ENCODE assay signal across 19 mouse cellular contexts in the genomic region with DNA sequence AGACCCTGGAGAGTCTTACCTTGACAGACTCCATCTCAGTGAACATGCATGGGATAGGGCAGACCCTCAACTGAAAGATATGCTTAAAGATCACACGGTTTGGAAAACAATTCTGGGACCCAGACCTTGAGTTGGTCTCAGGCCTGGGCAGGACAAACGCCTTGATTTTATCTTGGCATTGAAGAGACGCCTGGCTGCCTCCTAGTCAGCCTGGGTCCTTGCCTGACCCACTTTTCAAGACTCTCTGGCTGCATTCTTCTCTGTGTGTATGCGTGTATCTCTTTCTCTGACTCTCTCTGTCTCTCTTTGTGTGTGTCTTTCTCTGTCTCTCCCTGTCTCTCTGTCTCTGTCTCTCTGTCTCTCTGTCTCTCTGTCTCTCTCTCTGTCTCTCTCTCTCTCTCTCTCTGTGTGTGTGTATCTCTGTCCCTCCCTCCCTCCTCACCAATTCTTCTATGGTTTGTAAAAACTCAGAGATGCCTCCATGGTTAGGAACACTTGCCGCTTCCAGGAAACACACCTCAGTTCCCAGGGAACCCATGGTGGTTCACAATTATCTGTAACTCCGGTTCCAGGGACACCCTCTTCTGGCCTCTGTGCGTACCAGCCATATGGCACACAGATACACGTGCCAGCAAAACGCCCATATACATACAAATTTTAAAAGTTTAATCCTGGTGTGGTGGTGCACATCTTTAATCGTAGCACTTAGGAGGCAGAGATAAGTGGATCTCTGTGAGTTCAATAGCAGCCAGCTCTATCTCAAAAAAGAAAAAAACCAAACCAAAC.
A peak's percentile ranks its signal among the peaks of the same experiment; 100 is the strongest.
DNase-seq lines count a peak whose midpoint lies in the region; TF ChIP-seq lines count a peak whose summit lies in the region.
"Had no signal": no experiment of that assay in that cellular context is flagged by ENCODE, and none has a peak within 500 bp of the region (broad histone marks: within the 10 kb centered on the region; RNA-seq: fewer than 3 reads in every experiment).

No protein-coding gene starts in this region.

- H3K4me3 ChIP-seq in lung, adult 2 months (replicated peaks; ENCODE audit: extremely low read depth, low read depth, low read length) = no peak overlapping the region
- H3K4me3 ChIP-seq: embryonic facial prominence, embryonic 15.5 days; erythroblast, embryonic 14.5 days; forebrain, embryonic 10.5 days; forebrain, embryonic 15.5 days; heart, embryonic 10.5 days; hindbrain, embryonic 12.5 days had no signal

- peak; percentile 8 for DNase-seq in Muller cell, postnatal 12 days (ENCODE audit: inconsistent ontology term)
- peak; percentile 68 for DNase-seq in cerebellum, adult 11-12 months
- DNase-seq in cerebellum, adult 9-10 months = peak; percentile 80
- peak; percentile 72 to 73 for DNase-seq in cerebellum, postnatal 25 days
- no peak for DNase-seq in thymus, postnatal 36 days
- DNase-seq in lung, adult 2 months = no peak
- DNase-seq in layer of hippocampus, adult 18-20 months (ENCODE audit: low spot score in 2 of 2) = no peak
- DNase-seq: adrenal gland, postnatal 14 days; embryo, embryonic 11 days; gastrocnemius, postnatal 10 days; heart, adult 18-20 months; heart, postnatal 10 days; heart, postnatal 4 days had no signal

- TF ChIP-seq CTCF in lung, adult 2 months (IDR thresholded peaks at IDR 0.05; ENCODE audit: insufficient read depth, low read length) = no peak

- no peaks in the 10 kb centered on the region for H3K4me1 ChIP-seq in lung, adult 2 months (ENCODE audit: control insufficient read depth, insufficient read depth, low read length)
- H3K4me1 ChIP-seq: embryonic facial prominence, embryonic 15.5 days; forebrain, embryonic 15.5 days; hindbrain, embryonic 12.5 days had no signal

- 73% methylated on average over 10 of the region's 10 CpGs for WGBS in lung, adult 2 months

- no peak for TF ChIP-seq POLR2A in lung, adult 2 months (IDR thresholded peaks at IDR 0.05; ENCODE audit: borderline replicate concordance, extremely low read depth, low read depth, low read length)

Comparison
In these comparisons a context has a peak if more than half of its experiments do, and no peak if none do; other contexts are left out.
1. DNase-seq: peak in Muller cell, postnatal 12 days (single experiment), cerebellum, adult 11-12 months (single experiment), cerebellum, adult 9-10 months (single experiment) and cerebellum, postnatal 25 days (2 of 2); none in thymus, postnatal 36 days (0 of 2), lung, adult 2 months (single experiment) and layer of hippocampus, adult 18-20 months (0 of 2).